Mouse (Mus musculus) ES-Bruce4 (cell line): Measurements from ENCODE around the gene Adgrg5. TPM values are rescaled to one million over a fixed set of nuclear protein-coding genes. Genes with fewer than 3 reads are reported as not detected.

Experiments used
- H3K27ac ChIP-seq: 2 replicates; pipeline ENCODE4 v1.5.1; 2012; ENCODE audit warnings: low read length, inconsistent platforms; ENCODE audit not compliant: insufficient read depth
- H3K27me3 ChIP-seq: 2 replicates; pipeline ENCODE4 v1.6.1; 2012; ENCODE audit warnings: mild to moderate bottlenecking, low read length, inconsistent platforms; ENCODE audit not compliant: control insufficient read depth, poor library complexity, insufficient read depth, severe bottlenecking
- H3K36me3 ChIP-seq: 2 replicates; pipeline ENCODE4 v1.6.1; 2012; ENCODE audit warnings: inconsistent platforms, mild to moderate bottlenecking, low read length, moderate library complexity; ENCODE audit not compliant: control insufficient read depth, poor library complexity, insufficient read depth, severe bottlenecking
- H3K4me1 ChIP-seq: one replicate; pipeline ENCODE4 v1.8.1; 2011; ENCODE audit warnings: low read length; ENCODE audit not compliant: control insufficient read depth, insufficient read depth
- H3K4me3 ChIP-seq: 2 replicates; pipeline ENCODE4 v1.5.1; 2011; ENCODE audit warnings: low read depth, mild to moderate bottlenecking, low read length
- H3K9ac ChIP-seq: 2 replicates; pipeline ENCODE4 v1.6.1; 2012; ENCODE audit warnings: low read depth, mild to moderate bottlenecking, inconsistent platforms; ENCODE audit not compliant: poor library complexity, severe bottlenecking
- H3K9me3 ChIP-seq: replicated peaks from 2 replicates; pipeline ENCODE4 v1.6.1; 2012; ENCODE audit warnings: mild to moderate bottlenecking, low read length, inconsistent platforms; ENCODE audit not compliant: control insufficient read depth, poor library complexity, insufficient read depth, severe bottlenecking
- CTCF ChIP-seq: IDR thresholded peaks from one replicate; pipeline ENCODE4 v1.8.1; 2011; ENCODE audit warnings: low read depth, low read length
- EP300 ChIP-seq: IDR thresholded peaks from 2 replicates; pipeline ENCODE4 v1.6.1; 2011; ENCODE audit warnings: low read depth, low read length; ENCODE audit not compliant: insufficient read depth
- POLR2A ChIP-seq: IDR thresholded peaks from one replicate; pipeline ENCODE4 v1.8.1; 2011; ENCODE audit warnings: low read length; ENCODE audit not compliant: insufficient read depth
- polyA plus RNA-seq: library from polyadenylated mRNA; stranded (reverse); fragments of >200 nt; gene quantifications from 2 replicates; pipeline ENCODE4 v1.2.4, GENCODE M21; 2011; ENCODE audit warnings: low read depth; ENCODE audit not compliant: missing spikeins, insufficient read depth, insufficient read length

Gene Adgrg5
- polyA plus RNA-seq, 1 experiment = 1.0 TPM

DNA sequence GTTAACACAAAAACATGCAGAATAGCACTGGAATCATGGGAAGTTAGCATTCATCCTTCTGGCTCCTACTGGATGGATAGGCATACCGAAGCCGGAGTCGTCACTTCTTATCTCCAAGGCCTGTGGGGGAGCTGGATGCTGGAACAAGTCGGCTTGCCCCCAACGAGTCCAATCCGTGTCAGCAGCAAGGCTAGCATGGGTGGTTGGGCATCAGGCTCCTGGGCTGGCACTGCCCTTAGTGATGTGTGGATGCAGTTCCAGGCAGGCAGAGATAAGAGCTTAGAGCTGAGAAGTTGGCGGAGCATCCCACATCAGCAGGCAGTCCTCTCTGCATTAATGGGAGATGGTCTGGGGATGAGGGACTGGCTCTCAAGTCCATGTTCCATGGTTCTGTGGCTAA, 64.1 kb downstream of the Adgrg5 start:
- Histone ChIP-seq H3K9me3 (no peaks in the 10 kb centered on the region; the same call in 1 of the 2 replicates), H3K4me1 (peaks cover 2% of the 10 kb centered on the region), H3K4me3 (no peak overlapping the region), H3K9ac (no peak overlapping the region), H3K27ac (no peak overlapping the region), H3K27me3 (no peaks in the 10 kb centered on the region), H3K36me3 (no peaks in the 10 kb centered on the region)
- no peak for TF ChIP-seq CTCF
- TF ChIP-seq EP300 = no peak
- TF ChIP-seq POLR2A = no peak

- TF ChIP-seq POLR2A = no peak
- no peak for TF ChIP-seq CTCF
- no peak for TF ChIP-seq EP300
- Histone ChIP-seq H3K27me3 (no peaks in the 10 kb centered on the region), H3K36me3 (no peaks in the 10 kb centered on the region), H3K4me1 (peaks cover 2% of the 10 kb centered on the region), H3K27ac (no peak overlapping the region), H3K4me3 (no peak overlapping the region), H3K9ac (no peak overlapping the region), H3K9me3 (no peaks in the 10 kb centered on the region)
Measured at GRCm38 (mm10) chr8:94988619-94989018, 65.1 kb downstream of the Adgrg5 start.

GRCm38 (mm10) chr8:94989711-94990110, 66.2 kb downstream of the Adgrg5 start:
- H3K4me3 ChIP-seq = no peak overlapping the region
- H3K36me3 ChIP-seq = no peaks in the 10 kb centered on the region
- no peaks in the 10 kb centered on the region for H3K9me3 ChIP-seq
- H3K4me1 ChIP-seq = peaks cover 2% of the 10 kb centered on the region
- TF ChIP-seq POLR2A (no peak), CTCF (no peak), EP300 (no peak)
- no peak overlapping the region for H3K9ac ChIP-seq
- no peak overlapping the region for H3K27ac ChIP-seq
- H3K27me3 ChIP-seq = no peaks in the 10 kb centered on the region

GRCm38 (mm10) chr8:94990598-94991453, 67.3 kb downstream of the Adgrg5 start:
- H3K27me3 ChIP-seq = no peaks in the 10 kb centered on the region
- no peaks in the 10 kb centered on the region for H3K36me3 ChIP-seq
- no peaks in the 10 kb centered on the region for H3K9me3 ChIP-seq
- H3K9ac ChIP-seq = no peak overlapping the region
- H3K4me1 ChIP-seq = peaks cover 2% of the 10 kb centered on the region
- no peak overlapping the region for H3K27ac ChIP-seq
- TF ChIP-seq POLR2A (no peak), EP300 (no peak), CTCF (no peak)
- H3K4me3 ChIP-seq = no peak overlapping the region

- TF ChIP-seq POLR2A = no peak
- no peak for TF ChIP-seq EP300
- TF ChIP-seq CTCF = no peak
- Histone ChIP-seq H3K9me3 (no peaks in the 10 kb centered on the region), H3K9ac (no peak overlapping the region), H3K4me3 (no peak overlapping the region), H3K27ac (no peak overlapping the region), H3K27me3 (no peaks in the 10 kb centered on the region), H3K36me3 (no peaks in the 10 kb centered on the region), H3K4me1 (peaks cover 2% of the 10 kb centered on the region)
Measured at GRCm38 (mm10) chr8:94991454-94991994, 68.0 kb downstream of the Adgrg5 start.

DNA sequence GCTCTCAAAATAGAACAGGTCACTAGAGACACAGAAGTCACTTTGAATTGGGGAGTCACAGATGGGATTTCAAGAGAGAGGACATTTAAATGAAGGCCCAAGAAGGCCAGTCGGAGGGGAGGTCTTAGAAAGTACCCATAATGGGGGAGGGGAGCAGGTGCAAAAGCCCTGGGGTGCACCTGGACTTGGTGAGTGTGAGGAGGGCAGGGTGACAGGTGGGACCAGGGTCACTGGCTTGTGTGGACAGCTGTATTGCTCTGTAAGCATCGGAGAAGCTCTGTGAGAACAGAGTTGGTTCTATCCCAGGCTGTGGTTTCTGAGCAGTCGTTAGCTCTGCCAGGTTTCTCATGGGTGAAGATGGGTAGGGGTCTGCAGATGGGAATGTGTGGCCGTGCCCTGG, 68.5 kb downstream of the Adgrg5 start:
- H3K36me3 ChIP-seq = no peaks in the 10 kb centered on the region
- peaks cover 2% of the 10 kb centered on the region for H3K4me1 ChIP-seq
- no peak overlapping the region for H3K27ac ChIP-seq
- H3K27me3 ChIP-seq = no peaks in the 10 kb centered on the region
- H3K9me3 ChIP-seq = no peaks in the 10 kb centered on the region
- H3K9ac ChIP-seq = no peak overlapping the region
- no peak for TF ChIP-seq EP300
- TF ChIP-seq POLR2A = no peak
- TF ChIP-seq CTCF = no peak
- H3K4me3 ChIP-seq = no peak overlapping the region
